Comparison of ENCODE assay signal across 8 mouse cellular contexts in the genomic region with DNA sequence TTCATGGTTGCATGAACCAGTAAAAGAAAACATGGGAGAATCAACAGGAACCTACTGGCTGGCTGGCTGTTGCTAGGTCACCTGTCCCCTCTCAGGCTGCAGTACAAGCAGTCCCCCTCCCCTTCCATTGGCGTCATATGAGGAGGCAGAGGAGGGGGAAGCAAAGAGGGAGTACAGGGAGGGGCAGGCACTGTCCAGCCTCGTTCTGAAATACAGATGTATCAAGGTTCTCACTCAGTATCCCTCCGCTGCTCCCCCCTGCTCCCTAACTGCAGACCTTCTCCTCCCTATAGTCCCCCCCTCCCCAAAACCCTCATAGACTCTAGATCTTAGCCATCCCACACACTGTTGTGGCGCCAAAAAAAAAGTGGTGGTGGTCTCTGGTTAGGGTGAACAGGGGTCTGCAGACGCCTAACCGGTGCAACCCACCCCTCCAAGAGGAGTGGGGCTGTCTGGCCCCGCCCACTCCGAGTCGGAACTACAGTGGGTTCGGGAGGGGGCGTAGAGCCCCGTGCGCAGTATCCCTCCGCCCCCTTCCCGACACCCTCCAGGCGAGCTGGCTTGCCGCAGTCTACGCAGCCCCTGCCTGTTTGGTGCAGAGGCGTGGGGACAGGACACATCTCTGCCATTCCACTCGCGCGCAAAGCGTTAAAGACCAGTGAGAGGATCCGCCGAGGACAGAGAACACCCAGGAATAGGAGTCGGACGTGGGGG. TPM values are rescaled to one million over a fixed set of nuclear protein-coding genes. Genes with fewer than 3 reads are reported as not detected.
DNase-seq lines count a peak whose midpoint lies in the region; ATAC-seq and TF ChIP-seq lines count a peak whose summit lies in the region.
"Not testable (repeated sequence)": the region's sequence is repeated elsewhere in the genome, so short reads cannot be mapped to it uniquely, and the experiment has no call there.

No protein-coding gene starts in this region.

- WGBS in hindbrain, embryonic 12.5 days, result 32% methylated on average over 27 of the region's 27 CpGs
- 14% methylated on average over 27 of the region's 27 CpGs for WGBS in liver, embryonic 15.5 days (ENCODE audit: insufficient replicate concordance)
- 25% methylated on average over 25 of the region's 27 CpGs for WGBS in neural tube, embryonic 11.5 days

- H3K27me3 ChIP-seq in hindbrain, embryonic 12.5 days; liver, embryonic 15.5 days; neural tube, embryonic 11.5 days (ENCODE audit: control insufficient read depth, insufficient read depth, low read length): not testable (repeated sequence)

- H3K4me3 ChIP-seq in hindbrain, embryonic 12.5 days, result peak overlapping the region; percentile 57
- H3K4me3 ChIP-seq in layer of hippocampus, adult 2 months, result peak overlapping the region; percentile 63
- peak overlapping the region; percentile 47 for H3K4me3 ChIP-seq in liver, embryonic 15.5 days (replicated peaks)
- peak overlapping the region; percentile 52 for H3K4me3 ChIP-seq in neural tube, embryonic 11.5 days (ENCODE audit: low read depth, low read length)

- H3K4me1 ChIP-seq in hindbrain, embryonic 12.5 days; liver, embryonic 15.5 days (replicated peaks); neural tube, embryonic 11.5 days (ENCODE audit: control insufficient read depth, insufficient read depth, low read length): not testable (repeated sequence)

- H3K9ac ChIP-seq in hindbrain, embryonic 12.5 days, result peak overlapping the region; percentile 78
- not testable (repeated sequence) for H3K9ac ChIP-seq in liver, embryonic 15.5 days
- peak overlapping the region; percentile 54 for H3K9ac ChIP-seq in neural tube, embryonic 11.5 days (ENCODE audit: low read length)

- peak overlapping the region; percentile 59 for H3K4me2 ChIP-seq in hindbrain, embryonic 12.5 days (replicated peaks)
- peak overlapping the region; percentile 56 for H3K4me2 ChIP-seq in liver, embryonic 15.5 days
- H3K4me2 ChIP-seq in neural tube, embryonic 11.5 days (ENCODE audit: low read depth), result peak overlapping the region; percentile 56

- peaks cover 11% of the 10 kb centered on the region; the same call in 1 of the 2 replicates for H3K36me3 ChIP-seq in hindbrain, embryonic 12.5 days
- H3K36me3 ChIP-seq in liver, embryonic 15.5 days (replicated peaks); neural tube, embryonic 11.5 days (ENCODE audit: control insufficient read depth, insufficient read depth, low read length): not testable (repeated sequence)

- peak overlapping the region; percentile 76; the same call in 1 of the 2 replicates for H3K27ac ChIP-seq in hindbrain, embryonic 12.5 days
- H3K27ac ChIP-seq in layer of hippocampus, adult 2 months, result peak overlapping the region; percentile 88
- H3K27ac ChIP-seq in liver, embryonic 15.5 days (replicated peaks); neural tube, embryonic 11.5 days (ENCODE audit: low read depth, low read length): not testable (repeated sequence)

- ATAC-seq in hindbrain, embryonic 12.5 days (ENCODE audit: low FRiP score), result peak; percentile 94
- peak; percentile 51; the same call in 1 of the 2 replicates for ATAC-seq in liver, embryonic 15.5 days (ENCODE audit: insufficient read depth)
- peak; percentile 93 for ATAC-seq in neural tube, embryonic 11.5 days (ENCODE audit: insufficient read depth, low FRiP score, low TSS enrichment)

- TF ChIP-seq CTCF in layer of hippocampus, adult 2 months (conservative IDR thresholded peaks at IDR 0.05), result not testable (repeated sequence)

- peak; percentile 36 for DNase-seq in MN1 (ENCODE audit: low spot score)
- peak; percentile 48 for DNase-seq in cerebellum, adult 9-10 months
- DNase-seq in forelimb bud, embryonic 11.5 days (ENCODE audit: low read depth, low spot score), result peak; percentile 72
- DNase-seq in layer of hippocampus, adult 2 months (ENCODE audit: low spot score in 2 of 2), result peak; percentile 57 to 59
- peak; percentile 79 for DNase-seq in neural tube, embryonic 11.5 days (ENCODE audit: low spot score)
- DNase-seq in telencephalon, adult 2 months (ENCODE audit: low read depth, low spot score), result peak; percentile 35

- not testable (repeated sequence) for H3K9me3 ChIP-seq in hindbrain, embryonic 12.5 days (replicated peaks); liver, embryonic 15.5 days (replicated peaks); neural tube, embryonic 11.5 days (ENCODE audit: control insufficient read depth, low read length)

RNA-seq across cellular contexts. Expression of gene Bhlhb9, which starts 1.6 kb away (rescaled TPM):
- polyA plus RNA-seq in hindbrain, embryonic 12.5 days (2016; fragmentation: Nextera tagmentation; extraction: Ambion mirVana), result 90.7 and 92.7 TPM in 2 replicates
- 10 to 100 TPM; 69.0 to 72.4 TPM for total RNA-seq in layer of hippocampus, adult 2 months (2021)
- 9.9 and 10.0 TPM in 2 replicates for polyA plus RNA-seq in liver, embryonic 15.5 days (2015; fragmentation: Nextera tagmentation; extraction: Ambion mirVana)
- polyA plus RNA-seq in neural tube, embryonic 11.5 days (2014; fragmentation: Nextera tagmentation; extraction: Ambion mirVana), result 67.8 and 72.4 TPM in 2 replicates

RNA-seq across cellular contexts. Expression of gene Gprasp2, which starts 43.1 kb away (rescaled TPM):
- polyA plus RNA-seq in hindbrain, embryonic 12.5 days (2016; fragmentation: Nextera tagmentation; extraction: Ambion mirVana), result 93.9 and 97.4 TPM in 2 replicates
- total RNA-seq in layer of hippocampus, adult 2 months (2021), result 100 to 1,000 TPM; 163 to 214 TPM
- polyA plus RNA-seq in liver, embryonic 15.5 days (2015; fragmentation: Nextera tagmentation; extraction: Ambion mirVana), result 0.74 and 1.2 TPM in 2 replicates
- polyA plus RNA-seq in neural tube, embryonic 11.5 days (2014; fragmentation: Nextera tagmentation; extraction: Ambion mirVana), result 42.4 and 45.1 TPM in 2 replicates

RNA-seq across cellular contexts. Expression of gene Armcx5, which starts 53.2 kb away (rescaled TPM):
- polyA plus RNA-seq in hindbrain, embryonic 12.5 days (2016; fragmentation: Nextera tagmentation; extraction: Ambion mirVana), result 11.6 and 15.6 TPM in 2 replicates
- total RNA-seq in layer of hippocampus, adult 2 months (2021), result 10 to 100 TPM; 27.0 to 30.7 TPM
- polyA plus RNA-seq in liver, embryonic 15.5 days (2015; fragmentation: Nextera tagmentation; extraction: Ambion mirVana), result 2.5 and 2.6 TPM in 2 replicates
- 9.6 TPM in 2 replicates for polyA plus RNA-seq in neural tube, embryonic 11.5 days (2014; fragmentation: Nextera tagmentation; extraction: Ambion mirVana)

RNA-seq across cellular contexts. Expression of gene Gprasp1, which starts 53.2 kb away (rescaled TPM):
- 123 and 132 TPM in 2 replicates for polyA plus RNA-seq in hindbrain, embryonic 12.5 days (2016; fragmentation: Nextera tagmentation; extraction: Ambion mirVana)
- total RNA-seq in layer of hippocampus, adult 2 months (2021), result 100 to 1,000 TPM; 310 to 332 TPM
- 6.2 and 6.7 TPM in 2 replicates for polyA plus RNA-seq in liver, embryonic 15.5 days (2015; fragmentation: Nextera tagmentation; extraction: Ambion mirVana)
- 81.8 and 89.2 TPM in 2 replicates for polyA plus RNA-seq in neural tube, embryonic 11.5 days (2014; fragmentation: Nextera tagmentation; extraction: Ambion mirVana)

Comparison
In these comparisons a context has a peak if more than half of its experiments do, and no peak if none do; other contexts are left out.
1. RNA of gene Gprasp2, which starts 43.1 kb away (polyA plus RNA-seq): 93.9 to 97.4 TPM in hindbrain, embryonic 12.5 days and 42.4 to 45.1 TPM in neural tube, embryonic 11.5 days; 0.74 to 1.2 TPM in liver, embryonic 15.5 days; every median in the first group is over 10 times any median in the second.
2. Peak in every context shown above with its lines, with median percentiles within 50 percentile points of each other: DNase-seq, ATAC-seq, H3K4me2 ChIP-seq and H3K4me3 ChIP-seq.